Mouse (Mus musculus) forebrain, embryonic 12.5 days (tissue): Measurements from ENCODE around the gene Cpox. TPM values are rescaled to one million over a fixed set of nuclear protein-coding genes. Genes with fewer than 3 reads are reported as not detected.

Experiments used
- ATAC-seq: fragments of 200-750 bp; cut with Nextera tagmentation; 2 replicates; pipeline ENCODE4 v1.8.0; 2017; ENCODE audit warnings: moderate TSS enrichment; ENCODE audit not compliant: low FRiP score
- H3K27ac ChIP-seq: fragments of 300-500 bp; sonication (generic); 2 replicates; pipeline ENCODE4 v1.5.1; 2016; ENCODE audit warnings: mild to moderate bottlenecking
- H3K27me3 ChIP-seq: fragments of 300-500 bp; sonication (generic); 2 replicates; pipeline ENCODE4 v1.6.1; 2016; ENCODE audit warnings: mild to moderate bottlenecking
- H3K36me3 ChIP-seq: fragments of 300-500 bp; sonication (generic); replicated peaks from 2 replicates; pipeline ENCODE4 v1.6.1; 2016; ENCODE audit warnings: mild to moderate bottlenecking
- H3K4me1 ChIP-seq: fragments of 300-500 bp; sonication (generic); 2 replicates; pipeline ENCODE4 v1.6.1; 2016
- H3K4me2 ChIP-seq: fragments of 300-500 bp; sonication (generic); 2 replicates; pipeline ENCODE4 v1.6.1; 2016; ENCODE audit warnings: mild to moderate bottlenecking, moderate library complexity
- H3K4me3 ChIP-seq: fragments of 300-500 bp; sonication (generic); replicated peaks from 2 replicates; pipeline ENCODE4 v1.5.1; 2016; ENCODE audit warnings: mild to moderate bottlenecking
- H3K9ac ChIP-seq: fragments of 300-500 bp; sonication (generic); 2 replicates; pipeline ENCODE4 v1.6.1; 2016; ENCODE audit warnings: mild to moderate bottlenecking
- H3K9me3 ChIP-seq: fragments of 300-500 bp; sonication (generic); 2 replicates; pipeline ENCODE4 v1.6.1; 2016
- WGBS: fragments of 180-500 bp; shearing (Covaris S2); methylation state at CpG from one replicate; pipeline ENCODE4 v1.1.7; 2016; 5-methylcytosine and 5-hydroxymethylcytosine counted together
- polyA plus RNA-seq: library from polyadenylated mRNA; unstranded; fragments of >200 nt; fragmentation: Nextera tagmentation; extraction: Ambion mirVana; gene quantifications from 2 replicates; pipeline ENCODE4 v1.2.1, GENCODE M21; 2016

The Cpox gene
- polyA plus RNA-seq, 1 experiment from 2014 or later: 18.4 TPM

DNA sequence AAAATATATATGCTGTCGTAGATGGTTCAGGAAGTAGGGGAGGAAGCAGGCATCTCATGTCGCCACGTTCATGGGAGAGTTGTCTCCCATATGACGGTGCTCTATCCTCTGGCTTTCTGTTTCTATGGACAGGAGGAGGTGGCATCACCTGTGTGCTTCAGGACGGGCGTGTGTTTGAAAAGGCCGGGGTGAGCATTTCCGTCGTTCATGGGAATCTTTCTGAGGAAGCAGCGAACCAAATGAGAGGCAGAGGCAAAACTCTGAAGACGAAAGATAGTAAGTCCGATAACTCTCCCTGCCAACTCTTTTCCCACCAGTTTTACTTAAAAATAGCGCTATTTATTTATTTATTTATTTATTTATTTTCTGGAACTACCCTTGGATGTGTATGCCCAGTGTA, 2.3 kb downstream of the Cpox start:
- Histone ChIP-seq H3K36me3 (peaks cover 23% of the 10 kb centered on the region), H3K27me3 (no peaks in the 10 kb centered on the region), H3K27ac (no peak overlapping the region), H3K9ac (no peak overlapping the region), H3K4me1 (peaks cover 10% of the 10 kb centered on the region), H3K4me3 (no peak overlapping the region), H3K4me2 (no peak overlapping the region), H3K9me3 (no peaks in the 10 kb centered on the region)
- WGBS: 92% methylated on average over 13 of the region's 13 CpGs
- ATAC-seq: no peak

DNA sequence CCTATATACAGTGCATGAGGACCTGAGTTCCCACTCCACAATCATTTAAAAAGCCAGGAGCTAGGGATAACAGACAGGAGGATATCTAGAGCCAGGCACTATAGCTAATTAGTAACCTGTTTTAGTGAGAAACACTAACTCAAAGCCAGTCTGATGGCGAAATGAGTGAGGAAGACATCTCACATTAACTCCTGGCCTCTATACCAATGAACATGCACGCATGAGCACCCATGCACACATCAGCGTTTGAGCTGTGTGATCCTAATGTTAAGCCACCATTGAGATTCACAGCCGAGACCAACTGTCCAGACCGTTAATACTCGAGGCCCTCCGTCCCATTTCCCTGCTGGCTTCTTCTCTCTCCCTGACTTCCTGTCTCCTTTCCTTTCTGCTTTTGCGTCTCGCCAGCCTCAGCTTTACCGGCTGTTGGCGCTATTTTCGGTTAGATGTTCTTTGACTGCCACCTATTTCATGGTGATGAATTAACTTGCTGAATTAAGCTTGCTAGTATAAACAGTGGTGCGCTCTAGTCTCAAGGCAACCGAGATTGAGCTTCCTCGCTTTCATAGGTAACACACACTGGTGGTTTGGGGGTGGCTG, 3.8 kb downstream of the Cpox start:
- no peaks in the 10 kb centered on the region for H3K9me3 ChIP-seq
- H3K36me3 ChIP-seq: peaks cover 32% of the 10 kb centered on the region
- H3K27ac ChIP-seq: no peak overlapping the region
- peaks cover 10% of the 10 kb centered on the region for H3K4me1 ChIP-seq
- no peak overlapping the region for H3K4me2 ChIP-seq
- WGBS: 94% methylated on average over 15 of the region's 15 CpGs
- no peak for ATAC-seq
- no peaks in the 10 kb centered on the region for H3K27me3 ChIP-seq
- H3K9ac ChIP-seq: no peak overlapping the region
- H3K4me3 ChIP-seq: no peak overlapping the region

GRCm38 (mm10) chr16:58675256-58675655, 5.2 kb downstream of the Cpox start:
- Histone ChIP-seq H3K9me3 (no peaks in the 10 kb centered on the region), H3K27ac (no peak overlapping the region), H3K4me2 (no peak overlapping the region), H3K27me3 (no peaks in the 10 kb centered on the region), H3K4me3 (no peak overlapping the region), H3K9ac (no peak overlapping the region), H3K36me3 (peaks cover 32% of the 10 kb centered on the region), H3K4me1 (peaks cover 10% of the 10 kb centered on the region)
- 93% methylated on average over 13 of the region's 13 CpGs for WGBS
- no peak for ATAC-seq

DNA sequence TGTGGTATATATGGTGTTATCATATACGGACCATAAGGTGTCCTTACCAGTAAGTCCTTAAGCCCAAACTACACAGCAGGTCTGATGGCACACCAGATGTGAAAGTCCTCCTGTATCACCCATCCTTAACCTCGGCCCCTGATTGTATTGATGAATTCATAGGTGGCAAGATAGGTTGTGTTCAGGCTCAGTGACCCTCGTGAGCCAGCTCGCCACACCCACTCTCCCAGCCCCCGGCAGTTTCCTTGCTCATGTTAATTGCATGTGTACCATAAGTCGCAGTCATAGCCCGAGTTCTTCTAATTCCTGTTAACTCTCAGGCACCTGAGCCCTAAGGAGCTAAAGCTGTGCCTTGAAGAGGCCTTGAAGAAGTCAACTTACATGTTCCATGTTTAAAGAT, 6.1 kb downstream of the Cpox start:
- ATAC-seq: no peak
- Histone ChIP-seq H3K4me1 (peaks cover 4% of the 10 kb centered on the region), H3K9ac (no peak overlapping the region), H3K36me3 (peaks cover 32% of the 10 kb centered on the region), H3K4me2 (no peak overlapping the region), H3K27me3 (no peaks in the 10 kb centered on the region), H3K4me3 (no peak overlapping the region), H3K27ac (no peak overlapping the region), H3K9me3 (no peaks in the 10 kb centered on the region)
- WGBS: 89% methylated on average over 7 of the region's 7 CpGs

GRCm38 (mm10) chr16:58676633-58677032, 6.5 kb downstream of the Cpox start:
- no peak overlapping the region for H3K27ac ChIP-seq
- WGBS: 96% methylated on average over 3 of the region's 3 CpGs
- ATAC-seq: no peak
- H3K4me2 ChIP-seq: no peak overlapping the region
- H3K4me1 ChIP-seq: no peaks in the 10 kb centered on the region; the same call in 1 of the 2 replicates
- H3K9me3 ChIP-seq: no peaks in the 10 kb centered on the region
- no peak overlapping the region for H3K4me3 ChIP-seq
- H3K27me3 ChIP-seq: no peaks in the 10 kb centered on the region
- peaks cover 32% of the 10 kb centered on the region for H3K36me3 ChIP-seq
- H3K9ac ChIP-seq: no peak overlapping the region

DNA sequence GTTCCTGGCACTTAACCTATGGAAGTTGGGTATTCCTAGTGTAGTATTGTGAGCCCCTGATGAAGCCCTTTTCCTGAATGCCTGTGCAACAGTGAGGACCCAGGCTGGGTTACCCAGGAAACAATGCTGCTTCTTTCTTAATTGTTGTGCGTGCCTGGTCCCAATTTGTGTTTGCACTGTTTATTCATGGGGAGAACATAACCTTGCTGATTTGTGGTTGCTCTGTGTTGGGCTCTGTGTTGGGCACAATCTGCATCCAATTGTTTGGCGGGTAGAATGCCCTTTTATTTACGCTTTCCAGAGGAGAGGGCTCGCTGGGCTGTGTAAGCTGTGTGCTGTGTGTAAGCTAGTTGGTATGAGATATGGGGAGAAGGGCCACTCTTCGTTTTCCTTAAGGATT, 7.4 kb downstream of the Cpox start:
- Histone ChIP-seq H3K27ac (no peak overlapping the region), H3K9ac (no peak overlapping the region), H3K36me3 (peaks cover 32% of the 10 kb centered on the region), H3K27me3 (no peaks in the 10 kb centered on the region), H3K9me3 (no peaks in the 10 kb centered on the region), H3K4me3 (no peak overlapping the region), H3K4me2 (no peak overlapping the region), H3K4me1 (no peaks in the 10 kb centered on the region)
- WGBS: 88% methylated on average over 5 of the region's 5 CpGs
- ATAC-seq: no peak

DNA sequence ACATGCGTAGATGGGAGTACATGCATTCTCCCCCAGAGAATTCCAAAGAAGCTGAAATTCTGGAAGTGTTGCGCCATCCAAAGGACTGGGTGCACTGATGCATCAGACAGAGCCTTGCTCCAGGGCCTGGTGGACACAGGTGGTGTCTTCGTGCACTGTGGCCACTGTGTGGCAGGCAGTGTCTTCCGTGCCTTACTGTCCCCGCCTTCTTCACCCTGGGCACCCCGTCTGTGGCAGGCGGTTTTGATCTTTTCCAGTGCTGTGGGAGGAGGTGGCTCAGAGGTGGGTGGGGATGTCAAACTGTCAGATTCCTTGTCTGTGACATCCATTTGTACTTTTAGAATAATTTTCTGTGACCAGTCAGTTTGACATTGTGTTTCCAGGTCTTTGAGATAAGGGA, 8.6 kb downstream of the Cpox start:
- no peak for ATAC-seq
- Histone ChIP-seq H3K9me3 (no peaks in the 10 kb centered on the region), H3K27ac (no peak overlapping the region), H3K4me3 (no peak overlapping the region), H3K4me1 (no peaks in the 10 kb centered on the region), H3K36me3 (peaks cover 29% of the 10 kb centered on the region), H3K4me2 (no peak overlapping the region), H3K9ac (no peak overlapping the region), H3K27me3 (no peaks in the 10 kb centered on the region)
- WGBS: 79% methylated on average over 7 of the region's 7 CpGs

DNA sequence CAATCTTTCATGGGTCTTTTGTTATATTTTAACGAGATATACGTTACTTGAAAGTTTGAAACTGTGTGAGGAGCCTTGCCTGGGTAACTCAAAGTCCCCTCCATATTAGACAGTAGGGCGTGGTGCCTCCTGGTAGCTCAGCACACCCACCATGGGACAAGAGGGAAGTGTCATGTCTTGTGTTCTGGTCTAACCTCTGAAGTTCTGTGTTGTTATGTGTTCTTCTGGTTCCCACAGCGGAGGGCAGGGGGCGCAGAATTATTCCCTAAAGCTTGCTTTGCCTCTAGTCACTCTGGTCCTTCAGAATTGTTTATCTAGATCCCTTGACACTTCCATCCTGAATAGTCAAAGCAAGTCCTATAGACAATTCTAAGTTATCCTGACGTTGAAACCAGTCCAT, 12.0 kb downstream of the Cpox start:
- H3K9ac ChIP-seq: no peak overlapping the region
- no peaks in the 10 kb centered on the region for H3K27me3 ChIP-seq
- no peak overlapping the region for H3K4me3 ChIP-seq
- H3K36me3 ChIP-seq: peaks cover 9% of the 10 kb centered on the region
- WGBS: 94% methylated on average over 6 of the region's 6 CpGs
- no peak overlapping the region for H3K4me2 ChIP-seq
- no peak overlapping the region for H3K27ac ChIP-seq
- no peaks in the 10 kb centered on the region for H3K9me3 ChIP-seq
- ATAC-seq: no peak
- no peaks in the 10 kb centered on the region for H3K4me1 ChIP-seq

- Histone ChIP-seq H3K27ac (no peak overlapping the region), H3K9me3 (no peaks in the 10 kb centered on the region), H3K4me2 (no peak overlapping the region), H3K27me3 (no peaks in the 10 kb centered on the region), H3K4me1 (no peaks in the 10 kb centered on the region), H3K4me3 (no peak overlapping the region), H3K36me3 (peaks cover 4% of the 10 kb centered on the region), H3K9ac (no peak overlapping the region)
- no peak for ATAC-seq
- 80% methylated on average over 7 of the region's 7 CpGs for WGBS
Measured at GRCm38 (mm10) chr16:58682870-58683269, 12.8 kb downstream of the Cpox start.

DNA sequence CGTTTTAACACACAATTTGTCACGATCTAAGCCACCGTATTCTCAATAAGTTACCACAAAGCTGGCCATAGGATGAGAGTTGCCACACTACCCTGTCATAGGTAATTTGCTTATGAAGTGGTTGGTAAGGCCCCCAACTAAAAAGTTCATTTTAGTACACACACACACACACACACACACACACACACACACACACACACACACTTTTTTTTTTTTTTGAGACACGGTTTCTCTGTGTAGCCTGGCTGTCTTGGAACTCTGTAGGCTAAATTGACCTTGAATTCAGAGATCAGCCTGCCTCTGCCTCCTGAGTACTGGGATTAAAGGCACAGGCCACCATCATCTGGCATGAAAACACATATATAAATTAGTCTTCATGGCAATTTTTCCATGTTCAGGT, 13.8 kb downstream of the Cpox start:
- no peaks in the 10 kb centered on the region for H3K9me3 ChIP-seq
- H3K9ac ChIP-seq: no peak overlapping the region
- no peaks in the 10 kb centered on the region; the same call in 1 of the 2 replicates for H3K36me3 ChIP-seq
- WGBS: 90% methylated on average over 4 of the region's 4 CpGs
- H3K27me3 ChIP-seq: no peaks in the 10 kb centered on the region
- no peaks in the 10 kb centered on the region for H3K4me1 ChIP-seq
- ATAC-seq: no peak
- no peak overlapping the region for H3K4me3 ChIP-seq
- H3K4me2 ChIP-seq: no peak overlapping the region
- no peak overlapping the region for H3K27ac ChIP-seq

- no peak overlapping the region for H3K27ac ChIP-seq
- H3K4me2 ChIP-seq: no peak overlapping the region
- no peaks in the 10 kb centered on the region for H3K4me1 ChIP-seq
- ATAC-seq: no peak
- H3K27me3 ChIP-seq: no peaks in the 10 kb centered on the region
- no peaks in the 10 kb centered on the region for H3K9me3 ChIP-seq
- no peaks in the 10 kb centered on the region; the same call in 1 of the 2 replicates for H3K36me3 ChIP-seq
- no peak overlapping the region for H3K9ac ChIP-seq
- H3K4me3 ChIP-seq: no peak overlapping the region
Measured at GRCm38 (mm10) chr16:58684537-58684936, 14.4 kb downstream of the Cpox start.

DNA sequence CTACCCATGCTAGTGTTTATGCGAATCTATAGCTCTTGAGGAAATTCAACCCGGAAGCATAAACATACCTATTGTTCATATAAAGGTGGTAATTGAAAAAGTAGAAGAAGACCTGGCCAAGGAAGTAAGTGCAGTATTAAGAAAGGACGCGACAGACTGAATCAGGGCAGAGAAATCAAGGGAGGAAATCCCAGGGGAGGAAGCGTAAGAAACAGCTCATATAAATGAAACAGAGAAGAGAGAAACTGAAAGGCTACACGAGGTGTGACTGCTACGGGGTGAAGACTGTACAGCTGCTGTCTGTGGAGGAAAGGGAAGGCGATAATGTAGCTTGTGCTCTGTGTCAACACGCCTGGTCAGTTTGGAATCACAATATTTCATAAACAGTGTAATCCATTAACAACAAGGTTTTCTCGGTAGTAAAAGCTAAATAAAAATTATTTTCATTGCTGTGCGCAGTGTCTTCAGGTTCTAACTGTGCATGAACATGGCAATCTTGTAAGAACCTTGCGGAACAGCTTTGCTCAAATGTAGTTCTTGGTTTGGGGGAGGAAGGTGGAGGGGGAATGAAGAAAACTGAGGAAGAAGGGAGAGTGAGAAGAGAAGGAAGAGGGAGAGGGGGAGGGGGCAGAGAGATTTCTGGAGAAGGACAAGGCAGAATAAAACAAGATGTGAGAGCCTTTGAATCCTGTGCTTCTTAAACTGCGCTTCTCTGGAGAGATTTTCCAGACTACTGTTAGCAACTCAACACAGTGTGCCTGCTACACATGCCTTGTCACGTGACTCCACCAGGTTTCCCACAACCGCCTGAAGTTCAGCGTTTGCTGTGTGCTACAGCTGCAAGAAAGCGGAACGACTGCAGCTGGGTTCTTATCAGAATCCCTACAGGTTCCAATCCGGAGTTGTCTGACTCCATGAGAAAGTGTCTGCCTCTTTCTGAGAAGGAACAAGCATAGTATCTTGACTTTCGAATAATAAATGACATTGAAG, 15.8 kb downstream of the Cpox start:
- Histone ChIP-seq H3K9ac (no peak overlapping the region), H3K27ac (no peak overlapping the region), H3K4me1 (no peaks in the 10 kb centered on the region), H3K27me3 (no peaks in the 10 kb centered on the region), H3K4me3 (no peak overlapping the region), H3K36me3 (no peaks in the 10 kb centered on the region; the same call in 1 of the 2 replicates), H3K4me2 (no peak overlapping the region), H3K9me3 (no peaks in the 10 kb centered on the region)
- WGBS: 85% methylated on average over 20 of the region's 20 CpGs
- no peak for ATAC-seq

GRCm38 (mm10) chr16:58688534-58688933, 18.4 kb downstream of the Cpox start:
- no peak for ATAC-seq
- Histone ChIP-seq H3K4me2 (no peak overlapping the region), H3K36me3 (no peaks in the 10 kb centered on the region), H3K4me3 (no peak overlapping the region), H3K4me1 (no peaks in the 10 kb centered on the region), H3K27ac (no peak overlapping the region), H3K9me3 (no peaks in the 10 kb centered on the region), H3K27me3 (no peaks in the 10 kb centered on the region), H3K9ac (no peak overlapping the region)
- WGBS: 100% methylated on average over 1 of the region's 1 CpGs
